Mouse (Mus musculus) limb, embryonic 15.5 days (tissue): ENCODE measurements around the gene Zfp691. TPM values are rescaled to one million over a fixed set of nuclear protein-coding genes. Genes with fewer than 3 reads are reported as not detected.

Experiments
- ATAC-seq: fragments of 200-750 bp; cut with Nextera tagmentation; 2 replicates; pipeline ENCODE4 v1.8.0; 2017; ENCODE audit warnings: low read depth, moderate TSS enrichment; ENCODE audit not compliant: insufficient number of reproducible peaks, low FRiP score, low TSS enrichment
- H3K27ac ChIP-seq: fragments of 300-500 bp; sonication (generic); 2 replicates; pipeline ENCODE4 v1.5.1; 2015; ENCODE audit warnings: moderate library complexity, mild to moderate bottlenecking, inconsistent platforms
- H3K27me3 ChIP-seq: fragments of 300-500 bp; sonication (generic); 2 replicates; pipeline ENCODE4 v1.6.1; 2015; ENCODE audit warnings: inconsistent platforms
- H3K36me3 ChIP-seq: fragments of 300-500 bp; sonication (generic); 2 replicates; pipeline ENCODE4 v1.6.1; 2015; ENCODE audit warnings: inconsistent platforms
- H3K4me1 ChIP-seq: fragments of 300-500 bp; sonication (generic); 2 replicates; pipeline ENCODE4 v1.6.1; 2015; ENCODE audit warnings: inconsistent platforms
- H3K4me2 ChIP-seq: fragments of 300-500 bp; sonication (generic); 2 replicates; pipeline ENCODE4 v1.6.1; 2015; ENCODE audit warnings: mild to moderate bottlenecking, inconsistent platforms
- H3K4me3 ChIP-seq: fragments of 300-500 bp; sonication (generic); 2 replicates; pipeline ENCODE4 v1.5.1; 2015; ENCODE audit warnings: mild to moderate bottlenecking, inconsistent platforms
- H3K9ac ChIP-seq: fragments of 300-500 bp; sonication (generic); 2 replicates; pipeline ENCODE4 v1.6.1; 2015; ENCODE audit warnings: inconsistent platforms
- H3K9me3 ChIP-seq: fragments of 300-500 bp; sonication (generic); 2 replicates; pipeline ENCODE4 v1.6.1; 2016; ENCODE audit warnings: inconsistent platforms
- WGBS: fragments of 180-500 bp; shearing (Covaris S2); methylation state at CpG from one replicate; pipeline ENCODE4 v1.1.7; 2015; 5-methylcytosine and 5-hydroxymethylcytosine counted together
- polyA plus RNA-seq: library from polyadenylated mRNA; unstranded; fragments of >200 nt; fragmentation: Nextera tagmentation; extraction: Ambion mirVana; gene quantifications from 2 replicates; pipeline ENCODE4 v1.2.1, GENCODE M21; 2015

Zfp691 gene
- polyA plus RNA-seq, 1 experiment from 2014 or later, result 7.0 TPM

DNA sequence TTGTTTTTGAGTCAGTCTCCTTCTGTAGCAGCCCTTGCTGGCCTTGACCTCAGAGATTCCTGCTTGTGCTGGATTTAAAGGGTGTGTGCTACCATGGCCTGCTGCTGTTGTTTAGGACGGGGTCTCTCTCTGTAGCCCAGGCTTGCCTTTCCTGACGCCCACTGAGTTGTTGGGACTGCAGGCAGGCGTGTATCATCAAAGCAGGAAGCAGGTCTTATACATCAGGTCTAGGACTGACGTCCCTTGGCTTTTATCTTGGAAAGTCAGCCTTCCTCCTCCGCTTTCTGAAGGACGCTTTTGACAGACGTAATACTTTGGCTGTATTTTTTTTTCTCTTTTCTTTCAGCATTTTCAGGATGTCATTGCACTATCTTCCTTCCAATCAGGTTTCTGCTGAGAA is 8.1 kb downstream of the Zfp691 start:
- ATAC-seq, result no peak
- no peak overlapping the region for H3K4me2 ChIP-seq

DNA sequence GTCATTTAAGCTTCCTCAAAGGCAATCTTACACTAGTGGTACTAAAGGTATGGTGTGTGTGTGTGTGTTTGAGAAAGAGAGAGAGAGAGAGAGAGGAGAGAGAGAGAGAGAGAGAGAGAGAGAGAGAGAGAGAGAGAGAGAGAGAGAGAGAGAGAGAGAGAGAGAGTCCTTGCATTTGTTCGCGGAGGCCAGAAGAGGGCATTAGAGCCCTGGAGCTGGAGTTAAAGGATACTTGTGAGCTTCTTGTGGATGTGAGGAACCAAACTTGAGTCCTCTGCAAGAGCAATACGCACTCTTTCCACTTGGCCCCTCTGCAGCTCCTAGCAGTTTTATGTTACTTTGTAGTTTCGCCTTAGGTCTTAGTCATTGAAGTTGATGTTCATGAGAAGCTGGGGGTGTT is 11.0 kb downstream of the Zfp691 start:
- H3K4me1 ChIP-seq, result no peaks in the 10 kb centered on the region
- ATAC-seq, result no peak
- H3K27ac ChIP-seq, result no peak overlapping the region
- no peaks in the 10 kb centered on the region for H3K9me3 ChIP-seq
- H3K4me3 ChIP-seq, result no peak overlapping the region
- H3K4me2 ChIP-seq, result no peak overlapping the region
- H3K36me3 ChIP-seq, result no peaks in the 10 kb centered on the region
- 63% methylated on average over 4 of the region's 4 CpGs for WGBS
- H3K9ac ChIP-seq, result no peak overlapping the region
- H3K27me3 ChIP-seq, result no peaks in the 10 kb centered on the region

More for the DNA sequence above, 8.1 kb downstream of the Zfp691 start:
- 77% methylated on average over 7 of the region's 7 CpGs for WGBS
- Histone ChIP-seq H3K9me3 (no peaks in the 10 kb centered on the region), H3K36me3 (peaks cover 25% of the 10 kb centered on the region), H3K27me3 (no peaks in the 10 kb centered on the region), H3K9ac (no peak overlapping the region), H3K4me1 (no peaks in the 10 kb centered on the region), H3K27ac (no peak overlapping the region), H3K4me3 (no peak overlapping the region)

DNA sequence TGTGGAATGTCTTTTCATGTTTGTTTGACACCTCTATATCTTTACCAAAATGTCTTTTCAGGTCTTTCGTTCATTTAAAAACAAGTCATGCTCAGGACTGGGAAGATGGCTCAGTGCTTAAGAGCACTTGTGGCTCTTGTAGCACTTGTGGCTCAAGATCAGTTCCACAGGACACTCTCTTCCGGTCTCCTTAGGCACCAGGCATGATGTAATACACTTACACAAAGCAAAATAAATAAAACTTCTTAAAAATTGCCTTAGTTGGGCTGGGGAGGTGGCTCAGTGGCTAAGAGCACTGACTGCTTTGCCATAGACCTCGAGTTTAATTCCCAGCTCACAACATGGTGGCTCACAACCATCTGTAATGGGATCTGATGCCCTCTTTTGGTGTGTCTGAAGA is 12.6 kb downstream of the Zfp691 start:
- Histone ChIP-seq H3K4me1 (no peaks in the 10 kb centered on the region), H3K27me3 (no peaks in the 10 kb centered on the region), H3K9me3 (no peaks in the 10 kb centered on the region), H3K36me3 (no peaks in the 10 kb centered on the region), H3K9ac (no peak overlapping the region), H3K27ac (no peak overlapping the region), H3K4me2 (no peak overlapping the region), H3K4me3 (no peak overlapping the region)
- WGBS, result 71% methylated on average over 3 of the region's 3 CpGs
- no peak for ATAC-seq

DNA sequence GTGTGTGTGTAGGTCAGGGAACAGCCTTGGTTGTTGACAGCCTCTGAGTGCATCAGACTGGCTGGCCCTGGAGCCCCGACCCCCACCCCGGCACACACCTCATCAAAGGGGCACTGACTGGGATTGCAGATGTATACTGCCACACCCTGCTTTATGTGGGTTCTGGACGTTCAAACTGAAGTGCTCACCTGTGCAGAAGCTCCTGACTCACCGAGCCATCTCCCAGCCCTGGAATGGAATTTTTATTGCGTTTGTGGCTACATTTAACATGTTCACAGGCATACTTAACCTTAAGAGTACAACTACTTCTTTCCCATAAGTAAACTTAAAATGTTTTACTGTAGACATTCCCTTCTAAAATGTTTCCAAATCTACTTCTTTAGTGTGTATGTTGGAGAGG is 16.1 kb downstream of the Zfp691 start:
- ATAC-seq, result no peak
- Histone ChIP-seq H3K27me3 (no peaks in the 10 kb centered on the region), H3K4me3 (no peak overlapping the region), H3K9ac (no peak overlapping the region), H3K9me3 (no peaks in the 10 kb centered on the region), H3K4me2 (no peak overlapping the region), H3K36me3 (no peaks in the 10 kb centered on the region), H3K27ac (no peak overlapping the region; the same call in 1 of the 2 replicates), H3K4me1 (no peaks in the 10 kb centered on the region)
- 57% methylated on average over 5 of the region's 5 CpGs for WGBS

DNA sequence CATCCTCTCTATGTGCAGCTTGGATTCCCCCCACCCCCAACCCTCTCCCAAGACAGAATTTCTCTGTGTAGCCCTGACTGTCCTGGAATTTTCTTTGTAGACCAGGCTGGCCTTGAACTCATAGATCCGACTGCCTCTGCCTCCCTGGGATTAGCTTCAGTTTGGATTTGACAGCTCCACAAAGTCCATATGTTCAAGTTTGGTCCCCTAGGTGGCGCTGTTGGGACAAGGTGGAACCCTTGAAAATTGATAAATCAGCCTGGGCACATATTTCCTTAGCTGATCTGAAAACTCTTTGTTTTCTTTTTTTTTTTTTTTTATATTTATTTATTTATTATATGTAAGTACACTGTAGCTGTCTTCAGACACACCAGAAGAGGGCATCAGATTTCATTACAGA is 16.8 kb downstream of the Zfp691 start:
- H3K4me2 ChIP-seq, result no peak overlapping the region
- no peak for ATAC-seq
- no peaks in the 10 kb centered on the region for H3K9me3 ChIP-seq
- H3K27ac ChIP-seq, result no peak overlapping the region
- 36% methylated on average over 2 of the region's 2 CpGs for WGBS
- H3K9ac ChIP-seq, result no peak overlapping the region
- no peaks in the 10 kb centered on the region for H3K4me1 ChIP-seq
- H3K4me3 ChIP-seq, result no peak overlapping the region
- H3K36me3 ChIP-seq, result no peaks in the 10 kb centered on the region
- no peaks in the 10 kb centered on the region for H3K27me3 ChIP-seq

DNA sequence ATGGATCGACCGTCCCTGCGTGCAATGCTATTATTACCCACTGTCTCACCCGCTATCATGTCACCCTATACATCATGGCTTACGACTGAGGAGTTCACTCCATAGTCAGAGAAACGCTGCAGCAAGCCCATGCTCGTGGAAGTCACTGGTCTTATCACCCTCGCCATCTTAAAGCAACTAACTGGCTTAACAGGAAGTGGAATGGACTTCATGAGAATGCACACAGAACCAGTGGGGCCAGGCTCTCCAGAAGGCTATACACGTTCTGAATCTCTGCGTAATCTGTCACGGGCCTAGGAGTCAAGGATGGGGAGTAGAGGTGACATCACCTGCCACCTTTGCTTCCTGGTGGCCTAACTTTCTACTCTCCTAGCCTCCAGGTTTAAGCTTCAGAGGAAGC is 25.3 kb downstream of the Zfp691 start:
- ATAC-seq, result no peak
- Histone ChIP-seq H3K9me3 (no peaks in the 10 kb centered on the region), H3K4me3 (no peak overlapping the region), H3K36me3 (no peaks in the 10 kb centered on the region), H3K27me3 (no peaks in the 10 kb centered on the region), H3K27ac (no peak overlapping the region), H3K9ac (no peak overlapping the region), H3K4me2 (no peak overlapping the region), H3K4me1 (no peaks in the 10 kb centered on the region)
- WGBS, result 78% methylated on average over 11 of the region's 11 CpGs

DNA sequence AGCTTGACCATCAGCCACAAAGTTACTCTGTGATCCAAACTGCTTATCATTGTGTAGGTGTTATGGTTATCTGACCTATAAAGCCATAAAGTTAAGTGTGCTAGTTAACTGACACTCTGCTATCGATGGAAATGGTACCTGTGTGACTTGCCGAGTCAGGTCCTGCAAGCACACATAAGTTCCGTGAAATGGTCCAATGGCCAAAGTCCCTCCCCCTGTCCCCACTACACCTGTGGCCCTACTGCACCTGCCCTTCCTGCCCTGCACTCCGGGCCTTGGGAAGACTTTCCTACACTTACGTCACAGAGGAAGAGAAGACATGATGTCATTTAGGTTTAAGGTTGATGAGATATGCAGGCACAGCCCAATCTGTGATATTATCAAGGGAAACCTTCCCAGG is 26.6 kb downstream of the Zfp691 start:
- H3K4me2 ChIP-seq, result no peak overlapping the region
- 80% methylated on average over 5 of the region's 5 CpGs for WGBS

DNA sequence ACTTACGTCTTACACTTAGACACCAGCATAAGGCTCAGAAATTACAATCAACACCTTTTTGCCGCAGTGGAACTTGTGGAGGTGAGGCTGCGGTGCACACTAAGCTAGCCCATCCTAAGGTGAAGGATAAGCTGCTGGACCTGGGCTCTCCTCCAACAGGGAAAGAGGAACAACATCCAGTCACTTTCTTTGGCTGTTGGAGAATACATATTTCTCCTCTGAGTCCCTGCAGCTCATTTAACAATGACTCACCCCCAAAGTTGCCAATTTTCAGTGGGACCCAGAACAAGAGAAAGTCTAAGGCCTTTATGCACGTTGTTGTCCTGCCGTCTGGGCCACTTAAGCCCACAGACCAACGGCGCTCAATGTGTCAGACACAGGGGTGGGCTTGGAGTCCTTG is 27.2 kb downstream of the Zfp691 start:
- Histone ChIP-seq H3K4me1 (0 out of 2 replicates have a peak, but pooled peaks cover 2% of the 10 kb centered on the region), H3K4me2 (no peak overlapping the region), H3K9ac (no peak overlapping the region), H3K9me3 (no peaks in the 10 kb centered on the region), H3K27me3 (no peaks in the 10 kb centered on the region), H3K4me3 (no peak overlapping the region), H3K27ac (no peak overlapping the region), H3K36me3 (no peaks in the 10 kb centered on the region)
- 79% methylated on average over 7 of the region's 7 CpGs for WGBS
- ATAC-seq, result no peak

More for the DNA sequence above, 26.6 kb downstream of the Zfp691 start:
- Histone ChIP-seq H3K27ac (no peak overlapping the region), H3K36me3 (no peaks in the 10 kb centered on the region), H3K4me3 (no peak overlapping the region), H3K4me1 (0 out of 2 replicates have a peak, but pooled peaks cover 2% of the 10 kb centered on the region), H3K9ac (no peak overlapping the region), H3K9me3 (no peaks in the 10 kb centered on the region), H3K27me3 (no peaks in the 10 kb centered on the region)
- no peak for ATAC-seq

DNA sequence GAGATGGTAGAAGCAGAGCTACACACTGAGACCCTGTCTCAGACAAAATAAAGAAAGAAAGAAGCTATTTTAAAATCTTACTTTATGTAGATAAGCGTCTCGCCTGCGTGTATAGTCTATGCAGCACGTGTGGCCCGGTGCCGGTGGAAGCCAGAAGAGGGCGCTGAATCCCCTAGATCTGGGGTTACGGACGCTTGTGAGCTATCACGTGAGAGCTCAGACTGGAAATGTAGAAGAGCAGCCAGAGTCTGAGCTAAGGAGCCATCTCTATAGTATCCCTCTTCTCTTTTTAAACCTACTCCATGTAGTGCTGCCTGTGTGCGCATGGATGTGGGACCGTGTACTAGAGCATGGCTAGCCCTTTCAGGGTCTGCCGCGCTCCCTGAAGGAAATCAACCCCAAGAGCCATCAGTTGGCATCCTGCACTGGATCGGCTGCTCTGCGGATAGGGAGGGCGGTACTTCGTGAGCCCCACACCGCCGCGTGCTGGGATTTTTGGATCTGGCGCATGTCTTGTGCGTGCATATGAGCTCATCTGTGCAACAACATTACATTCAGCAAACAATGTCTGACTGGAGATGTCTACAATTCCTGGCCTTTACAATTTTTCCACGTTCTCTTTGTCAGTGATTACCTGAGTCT is 31.6 kb downstream of the Zfp691 start:
- H3K9ac ChIP-seq, result no peak overlapping the region
- 35% methylated on average over 24 of the region's 24 CpGs for WGBS
- ATAC-seq, result 0 out of 2 replicates have a peak, but pooled peaks have one; percentile 68
- no peak overlapping the region for H3K27ac ChIP-seq
- H3K27me3 ChIP-seq, result no peaks in the 10 kb centered on the region
- peaks cover 7% of the 10 kb centered on the region; the same call in 1 of the 2 replicates for H3K4me1 ChIP-seq
- peak overlapping the region; percentile 43 for H3K4me2 ChIP-seq
- peak overlapping the region; percentile 24 for H3K4me3 ChIP-seq
- H3K9me3 ChIP-seq, result no peaks in the 10 kb centered on the region
- H3K36me3 ChIP-seq, result peaks cover 3% of the 10 kb centered on the region

DNA sequence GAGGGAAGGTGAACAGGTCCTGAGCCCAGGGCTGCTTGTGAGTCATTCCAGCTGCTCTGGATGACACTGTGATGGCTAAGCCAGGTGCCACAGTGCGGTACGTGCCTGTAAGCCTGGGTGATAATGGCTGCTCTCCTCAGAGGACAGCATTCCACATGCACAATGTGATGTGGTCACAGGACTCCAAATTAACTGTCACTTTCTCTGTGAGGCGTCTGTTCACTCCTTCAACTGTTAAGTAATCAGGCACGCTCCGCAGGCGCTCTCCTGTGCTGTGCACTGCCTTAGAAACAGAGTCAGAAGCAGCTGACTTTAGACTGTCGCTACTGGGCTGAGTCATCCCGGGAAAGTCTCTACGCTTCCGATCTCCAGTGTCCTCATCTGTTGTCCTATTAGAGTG is 32.8 kb downstream of the Zfp691 start:
- Histone ChIP-seq H3K4me1 (peaks cover 7% of the 10 kb centered on the region; the same call in 1 of the 2 replicates), H3K36me3 (peaks cover 14% of the 10 kb centered on the region), H3K4me2 (no peak overlapping the region), H3K27ac (peak overlapping the region; percentile 43; the same call in 1 of the 2 replicates), H3K4me3 (no peak overlapping the region), H3K9me3 (no peaks in the 10 kb centered on the region), H3K9ac (no peak overlapping the region), H3K27me3 (no peaks in the 10 kb centered on the region)
- WGBS, result 61% methylated on average over 10 of the region's 10 CpGs
- no peak for ATAC-seq

DNA sequence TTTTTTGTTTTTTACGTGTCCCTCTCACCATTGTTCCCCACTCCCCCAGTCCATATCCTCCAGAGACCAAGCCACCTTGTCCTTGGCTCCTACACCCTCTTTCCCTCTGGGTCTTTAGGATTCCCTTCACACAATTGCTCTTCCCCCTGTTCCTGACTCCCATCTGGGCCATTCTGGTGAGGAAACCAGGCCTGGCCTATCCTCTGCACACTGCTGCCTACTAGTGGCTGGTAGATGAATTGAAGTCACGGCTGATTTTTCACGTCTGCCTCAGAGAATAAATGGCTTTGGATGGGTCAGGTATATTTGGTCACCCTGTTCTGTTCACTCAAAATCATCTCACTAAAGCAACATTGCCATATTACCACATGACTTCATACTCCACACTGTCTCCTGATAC is 33.9 kb downstream of the Zfp691 start:
- ATAC-seq, result no peak

DNA sequence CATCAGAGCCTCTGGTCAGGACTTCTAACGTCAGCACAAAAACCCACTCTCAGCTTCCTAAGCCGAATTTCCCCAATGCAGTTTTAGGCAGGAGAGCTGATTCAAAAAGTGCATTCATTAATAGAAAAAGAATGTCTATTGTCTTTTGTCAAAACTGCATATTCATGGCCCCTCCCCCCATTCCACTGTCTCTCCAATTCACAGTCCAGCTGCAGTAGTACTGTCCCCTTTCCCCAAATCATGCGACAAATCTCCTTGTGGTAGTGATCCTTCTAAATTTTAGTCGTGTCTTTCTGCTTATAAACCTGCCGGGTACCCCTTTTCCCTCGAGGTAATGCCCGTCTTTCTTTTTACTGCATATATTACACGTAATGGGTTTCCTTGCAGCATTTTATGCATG is 35.2 kb downstream of the Zfp691 start:
- H3K9ac ChIP-seq, result no peak overlapping the region
- H3K4me2 ChIP-seq, result no peak overlapping the region
- no peak overlapping the region for H3K4me3 ChIP-seq
- H3K9me3 ChIP-seq, result no peaks in the 10 kb centered on the region
- no peaks in the 10 kb centered on the region for H3K27me3 ChIP-seq
- H3K27ac ChIP-seq, result no peak overlapping the region
- ATAC-seq, result no peak
- WGBS, result 56% methylated on average over 8 of the region's 8 CpGs
- peaks cover 39% of the 10 kb centered on the region for H3K36me3 ChIP-seq
- peaks cover 7% of the 10 kb centered on the region; the same call in 1 of the 2 replicates for H3K4me1 ChIP-seq

More for the DNA sequence above, 33.9 kb downstream of the Zfp691 start:
- no peak overlapping the region for H3K27ac ChIP-seq
- H3K4me2 ChIP-seq, result no peak overlapping the region
- no peak overlapping the region for H3K4me3 ChIP-seq
- peaks cover 7% of the 10 kb centered on the region; the same call in 1 of the 2 replicates for H3K4me1 ChIP-seq
- no peaks in the 10 kb centered on the region for H3K9me3 ChIP-seq
- H3K27me3 ChIP-seq, result no peaks in the 10 kb centered on the region
- no peak overlapping the region for H3K9ac ChIP-seq
- H3K36me3 ChIP-seq, result peaks cover 25% of the 10 kb centered on the region
- 52% methylated on average over 3 of the region's 3 CpGs for WGBS
